Mouse (Mus musculus) G1E-ER4 (cell line): Measurements from ENCODE around the gene Fam198b. TPM values are rescaled to one million over a fixed set of nuclear protein-coding genes. Genes with fewer than 3 reads are reported as not detected.

ENCODE experiments used
- GATA1 ChIP-seq: IDR thresholded peaks from one replicate; pipeline ENCODE4 v1.8.0; 2012; ENCODE audit warnings: low read length, inconsistent platforms
- polyA plus RNA-seq: library from polyadenylated mRNA; stranded (reverse); fragments of >175 nt; gene quantifications from 2 replicates; pipeline ENCODE4 v1.2.3, GENCODE M21; 2012

Fam198b gene
- 2.5 and 2.9 TPM in 2 replicates for polyA plus RNA-seq

GRCm38 (mm10) chr3:79884305-79884704 is at the start of gene Fam198b:
Gene Fam198b (plus strand): TSS chr3:79884533.
- no peak for TF ChIP-seq GATA1

- TF ChIP-seq GATA1, result no peak
These were observed 45.6 kb upstream of the Fam198b start for GRCm38 (mm10) chr3:79838751-79839150.

GRCm38 (mm10) chr3:79841475-79841874 is 42.9 kb upstream of the Fam198b start:
- TF ChIP-seq GATA1, result no peak

- TF ChIP-seq GATA1, result no peak
These were observed 42.2 kb upstream of the Fam198b start for GRCm38 (mm10) chr3:79842165-79842564.

- TF ChIP-seq GATA1, result no peak
These were observed 41.7 kb upstream of the Fam198b start for GRCm38 (mm10) chr3:79842616-79843016.

- no peak for TF ChIP-seq GATA1
These were observed 40.3 kb upstream of the Fam198b start for GRCm38 (mm10) chr3:79843999-79844398.

GRCm38 (mm10) chr3:79846633-79847032 is 37.7 kb upstream of the Fam198b start:
- TF ChIP-seq GATA1, result no peak

- TF ChIP-seq GATA1, result no peak
These were observed 35.5 kb upstream of the Fam198b start for GRCm38 (mm10) chr3:79848841-79849240.

GRCm38 (mm10) chr3:79849621-79850020 is 34.7 kb upstream of the Fam198b start:
- no peak for TF ChIP-seq GATA1

- no peak for TF ChIP-seq GATA1
These were observed 33.7 kb upstream of the Fam198b start for GRCm38 (mm10) chr3:79850656-79851055.

GRCm38 (mm10) chr3:79852108-79852507 is 32.2 kb upstream of the Fam198b start:
- TF ChIP-seq GATA1, result peak; percentile 28

GRCm38 (mm10) chr3:79852654-79853166 is 31.6 kb upstream of the Fam198b start, which contains the start of gene Tmem144:
Gene Tmem144 (minus strand): TSS chr3:79852773.
- TF ChIP-seq GATA1, result peak; percentile 2

GRCm38 (mm10) chr3:79857780-79858179 is 26.6 kb upstream of the Fam198b start:
- TF ChIP-seq GATA1, result no peak

- no peak for TF ChIP-seq GATA1
These were observed 26.1 kb upstream of the Fam198b start for GRCm38 (mm10) chr3:79858221-79858620.

GRCm38 (mm10) chr3:79864824-79865223 is 19.5 kb upstream of the Fam198b start:
- TF ChIP-seq GATA1, result no peak

- TF ChIP-seq GATA1, result no peak
These were observed 18.2 kb upstream of the Fam198b start for GRCm38 (mm10) chr3:79866089-79866488.

- no peak for TF ChIP-seq GATA1
These were observed 17.8 kb upstream of the Fam198b start for GRCm38 (mm10) chr3:79866526-79866925.
